Mouse (Mus musculus) left cerebral cortex, adult 11 months (tissue): ENCODE measurements around the gene Traf4.
"Not testable (repeated sequence)": the region's sequence is repeated elsewhere in the genome, so short reads cannot be mapped to it uniquely, and the experiment has no call there.

Source experiments
- DNase-seq: peaks from one replicate; pipeline ENCODE4 v3.0.0; 2022; ENCODE audit warnings: low spot score

Traf4 gene

DNA sequence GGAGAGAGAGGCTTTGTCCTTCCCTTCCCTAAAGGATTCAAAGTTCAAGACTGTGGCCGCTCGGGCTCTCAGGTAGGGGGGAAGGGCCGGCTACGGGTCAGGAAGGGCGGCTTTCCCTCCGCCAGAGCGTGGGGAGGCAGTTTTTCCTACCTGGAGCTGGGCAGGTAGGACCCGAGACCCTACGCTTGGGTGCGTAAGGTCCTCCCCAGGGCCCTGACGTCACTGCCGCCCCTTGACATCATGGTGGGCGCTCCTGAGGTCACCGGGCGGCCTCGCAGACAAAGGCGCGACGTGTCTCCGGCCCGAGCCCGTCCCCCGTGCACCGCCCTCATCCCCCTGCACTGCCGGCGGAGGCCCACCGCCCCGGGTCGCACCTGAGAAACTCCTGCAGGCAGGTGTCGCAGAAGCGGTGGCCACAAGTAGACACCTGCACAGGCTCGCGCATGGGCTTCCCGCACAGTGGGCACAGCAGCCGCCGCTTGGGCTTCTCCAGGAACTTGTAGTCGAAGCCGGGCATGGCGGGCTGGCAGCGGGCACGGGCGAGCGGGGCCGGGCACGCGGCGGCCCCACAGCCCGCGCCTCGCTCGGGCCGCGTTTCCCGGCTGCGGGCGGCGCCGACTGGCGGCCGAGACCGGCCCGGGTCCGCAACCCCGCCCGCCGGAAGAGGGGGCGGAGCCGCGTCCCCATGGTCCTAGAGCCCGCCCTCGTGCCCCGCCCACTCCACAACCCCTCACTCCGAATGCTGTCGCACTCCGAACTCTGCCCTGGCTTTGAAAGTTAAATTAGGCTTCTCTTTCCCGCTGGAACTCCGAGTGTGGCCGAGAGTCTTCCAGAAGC is at the start of gene Traf4:
Traf4 (minus strand) TSS at position 666 of the 837 bp plus-strand sequence.
- DNase-seq: no peak

DNA sequence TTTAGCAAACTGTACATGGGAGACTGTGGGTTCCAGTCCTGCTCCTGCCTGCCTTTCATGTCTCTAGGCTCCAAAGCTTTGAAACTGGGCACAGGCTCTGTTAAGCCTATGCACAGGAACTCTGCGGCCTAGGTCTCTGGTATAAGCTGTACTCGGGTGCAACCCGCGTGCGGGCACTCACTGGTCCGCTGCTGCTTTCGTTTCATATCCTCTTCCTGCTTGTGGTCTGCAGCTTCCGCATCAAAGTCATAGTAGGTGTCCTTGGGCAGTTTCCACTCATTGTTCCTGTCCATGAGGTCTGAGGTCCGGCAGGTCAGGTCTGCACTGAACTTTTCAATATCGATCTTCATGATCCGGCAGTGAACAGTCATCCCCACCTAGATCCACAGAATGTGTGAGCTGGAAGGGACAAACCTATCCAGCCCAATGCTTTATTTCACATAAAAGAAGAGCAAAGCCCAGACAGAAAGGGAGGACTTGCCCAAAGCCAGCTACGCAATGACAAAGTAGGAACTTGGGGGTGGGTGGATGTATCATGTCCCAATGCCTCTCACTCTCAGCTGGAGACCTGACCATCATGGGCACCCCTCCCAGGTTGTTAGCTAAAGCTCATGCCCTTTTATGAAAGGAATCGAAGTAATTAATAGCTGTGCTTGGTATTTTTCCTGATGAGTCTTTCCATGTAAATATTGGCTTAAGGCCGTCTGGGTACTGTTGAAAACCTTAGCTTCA is 47.9 kb upstream of the Traf4 start:
- no peak for DNase-seq

DNA sequence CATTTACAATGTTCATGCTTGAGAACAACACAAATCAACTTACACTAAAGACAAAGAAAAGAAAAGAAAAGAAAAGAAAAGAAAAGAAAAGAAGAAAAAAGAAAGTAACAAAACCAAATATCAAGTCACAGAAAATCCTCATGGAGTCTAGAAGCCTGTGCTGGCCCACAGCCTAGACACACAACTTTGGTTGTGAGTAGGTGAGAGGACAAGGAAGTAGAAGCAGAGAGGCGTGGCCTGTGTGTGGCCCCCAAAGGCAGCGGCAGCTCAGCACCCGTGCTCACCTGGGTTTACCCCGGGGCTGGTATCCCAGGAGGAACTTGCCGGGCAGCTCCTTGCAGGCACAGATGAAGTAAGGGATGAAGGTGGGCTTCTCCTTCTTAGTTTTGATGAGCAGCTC is 46.1 kb upstream of the Traf4 start:
- DNase-seq: no peak

DNA sequence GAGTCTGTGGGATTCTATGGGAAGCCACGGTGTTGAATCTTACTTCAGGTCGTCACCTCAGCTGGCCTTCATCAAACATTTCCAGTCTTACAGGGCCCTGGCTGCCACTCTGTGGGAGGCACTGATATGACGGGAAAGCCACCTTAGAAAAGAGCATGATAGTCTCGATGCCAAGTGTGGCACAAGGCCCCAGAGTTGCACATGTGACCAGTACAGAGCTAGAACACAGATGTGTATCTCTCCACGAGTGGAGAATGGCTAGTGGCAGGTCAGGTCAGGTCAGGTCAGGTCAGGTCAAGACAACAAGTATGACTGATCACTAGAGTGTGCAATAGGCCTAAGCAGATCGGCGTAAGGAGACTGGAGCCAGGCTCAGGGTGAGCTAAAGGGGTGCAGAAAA is 45.2 kb upstream of the Traf4 start:
- no peak for DNase-seq

DNA sequence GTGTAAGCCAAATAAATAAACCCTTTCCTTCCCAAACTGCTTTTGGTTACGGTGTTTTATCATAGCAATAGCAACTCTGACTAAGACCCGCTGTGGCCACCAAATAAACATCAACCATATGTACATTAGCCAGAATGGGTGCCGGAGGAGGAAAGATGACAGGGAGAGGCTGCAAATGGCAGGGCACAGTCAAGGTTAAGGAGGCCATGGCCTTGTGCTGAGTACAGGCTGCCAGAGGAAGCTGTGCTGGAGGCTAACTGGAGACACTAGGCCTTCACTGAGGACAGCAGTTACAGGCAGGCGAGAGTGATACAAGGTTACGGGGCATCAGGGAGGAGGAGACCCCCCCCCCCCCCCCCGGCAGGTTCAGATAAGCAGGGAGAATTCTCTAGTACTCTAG is 44.5 kb upstream of the Traf4 start:
- no peak for DNase-seq

DNA sequence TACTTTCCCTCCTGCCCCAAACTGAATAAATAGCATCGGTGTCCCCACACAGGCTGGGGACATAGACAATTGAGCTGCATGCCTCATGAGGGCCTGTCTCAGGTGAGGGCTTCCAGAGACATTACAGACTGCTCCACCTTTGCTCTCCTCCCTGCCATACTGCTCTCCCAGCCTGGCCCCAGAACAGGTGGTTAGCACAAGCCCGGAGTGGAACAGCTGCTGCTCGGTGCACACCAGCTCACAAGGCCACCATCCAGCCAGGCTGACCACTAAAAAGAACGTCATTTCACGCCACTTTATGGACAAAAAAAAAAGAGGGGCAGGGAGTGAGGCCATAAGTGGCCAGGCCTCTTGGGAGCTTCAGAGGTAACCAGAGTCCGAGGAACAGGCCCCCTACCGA is 41.8 kb upstream of the Traf4 start:
- DNase-seq: no peak

DNA sequence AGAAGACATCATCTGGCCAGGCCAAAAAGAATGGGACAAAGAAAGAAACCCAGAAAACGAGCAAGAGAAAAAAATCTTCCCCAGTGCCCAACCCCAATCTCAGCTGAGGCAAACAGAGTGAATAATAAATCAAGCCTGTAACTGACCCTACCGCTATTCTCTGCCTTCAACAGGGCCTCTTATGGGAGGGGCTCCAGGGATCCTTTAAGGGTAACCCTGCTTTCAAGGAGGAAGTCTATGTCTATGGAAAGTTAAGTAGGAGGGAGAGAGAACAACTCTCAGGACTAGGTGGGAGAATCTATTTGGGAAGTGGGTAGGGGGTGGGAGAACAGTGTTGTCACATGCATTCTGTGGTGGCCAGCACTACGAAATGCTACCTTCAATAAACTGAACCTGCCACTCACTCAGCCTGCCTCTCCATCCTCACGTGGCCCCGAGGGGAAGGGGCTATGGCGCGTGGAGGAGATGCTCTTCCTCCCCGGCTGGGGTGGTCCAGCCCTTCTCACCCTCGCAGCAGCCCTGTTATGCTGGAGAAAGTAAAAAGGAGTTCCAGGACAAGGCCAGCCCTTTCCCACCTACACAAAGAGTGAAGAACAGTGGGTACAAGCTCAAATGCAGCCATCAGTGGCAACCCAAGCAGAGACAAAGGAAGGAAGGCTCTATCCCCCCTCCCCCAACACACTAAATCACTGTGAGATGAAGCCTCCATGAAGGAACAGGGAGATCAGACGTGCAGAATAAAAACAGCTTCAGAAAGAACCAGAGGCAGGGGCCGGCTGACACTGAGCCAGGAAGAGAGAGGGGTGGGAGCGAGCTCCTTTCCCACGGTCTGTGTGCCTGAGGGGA is 40.2 kb upstream of the Traf4 start:
- DNase-seq: no peak

DNA sequence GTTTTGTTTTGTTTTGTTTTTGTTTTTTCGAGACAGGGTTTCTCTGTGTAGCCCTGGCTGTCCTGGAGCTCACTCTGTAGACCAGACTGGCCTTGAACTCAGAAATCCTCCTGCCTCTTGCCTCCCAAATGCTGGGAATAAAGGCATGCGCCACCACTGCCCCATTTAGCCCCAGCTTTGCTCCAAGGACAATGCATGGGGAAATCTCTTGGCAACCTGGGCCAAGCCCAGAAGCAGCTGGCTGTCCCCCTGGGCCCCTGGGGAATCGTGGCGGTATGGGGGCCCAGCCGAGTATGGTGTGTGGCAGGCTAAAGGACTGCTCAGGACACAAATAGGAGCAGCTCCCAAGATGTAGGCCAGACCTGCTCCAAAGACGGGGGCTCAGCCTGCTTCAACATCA is 38.9 kb upstream of the Traf4 start:
- no peak for DNase-seq

DNA sequence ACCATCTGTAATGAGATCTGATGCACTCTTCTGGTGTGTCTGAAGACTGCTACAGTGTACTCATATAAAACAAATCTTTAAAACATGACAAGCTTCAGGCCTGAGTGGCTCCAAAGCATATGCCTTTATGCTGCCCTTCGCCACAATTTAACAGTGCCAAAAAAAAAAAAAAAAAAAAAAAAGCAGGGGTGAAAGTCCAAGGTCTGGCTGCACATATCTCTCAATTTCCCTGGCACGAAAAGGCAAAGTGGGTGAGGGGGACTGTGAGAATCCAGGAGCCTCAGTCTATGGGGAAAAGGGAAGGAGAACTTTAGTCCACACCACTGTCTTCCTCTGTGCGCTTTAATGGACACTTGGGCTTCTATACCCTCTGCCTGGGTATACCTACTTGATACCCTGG is 37.0 kb upstream of the Traf4 start:
- no peak for DNase-seq

DNA sequence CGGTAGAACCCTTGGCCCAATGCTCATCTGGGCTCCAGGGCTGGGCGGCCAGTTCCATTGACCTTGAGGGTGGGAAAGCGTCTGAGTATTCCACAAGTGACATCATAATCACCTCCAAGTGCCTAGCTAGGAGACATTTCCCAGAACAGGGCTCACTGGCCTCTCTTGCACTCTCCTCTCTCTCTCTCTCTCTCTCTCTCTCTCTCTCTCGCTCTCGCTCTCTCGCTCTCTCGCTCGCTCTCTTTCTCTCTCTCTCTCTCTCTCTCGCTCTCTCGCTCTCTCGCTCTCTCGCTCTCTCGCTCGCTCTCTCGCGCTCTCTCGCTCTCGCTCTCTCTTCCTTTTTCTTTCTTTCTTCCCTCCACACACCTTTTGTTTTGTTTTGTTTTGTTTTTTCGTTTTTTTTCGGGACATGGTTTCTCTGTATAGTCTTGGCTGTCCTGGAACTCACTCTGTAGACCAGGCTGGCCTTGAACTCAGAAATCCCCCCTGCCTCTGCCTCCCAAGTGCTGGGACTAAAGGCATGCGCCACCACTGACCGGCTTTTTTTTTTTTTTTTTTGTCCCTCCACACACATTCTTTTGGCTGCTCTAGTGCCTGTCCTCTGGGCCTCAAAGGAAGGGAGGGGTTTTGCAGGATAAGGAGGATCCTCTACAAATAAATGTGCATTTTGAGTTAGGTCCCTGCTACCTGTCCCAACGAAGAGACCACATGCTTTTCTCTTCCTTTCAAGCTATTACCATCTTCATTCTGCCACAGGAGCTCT is 29.9 kb upstream of the Traf4 start:
- no peak for DNase-seq

DNA sequence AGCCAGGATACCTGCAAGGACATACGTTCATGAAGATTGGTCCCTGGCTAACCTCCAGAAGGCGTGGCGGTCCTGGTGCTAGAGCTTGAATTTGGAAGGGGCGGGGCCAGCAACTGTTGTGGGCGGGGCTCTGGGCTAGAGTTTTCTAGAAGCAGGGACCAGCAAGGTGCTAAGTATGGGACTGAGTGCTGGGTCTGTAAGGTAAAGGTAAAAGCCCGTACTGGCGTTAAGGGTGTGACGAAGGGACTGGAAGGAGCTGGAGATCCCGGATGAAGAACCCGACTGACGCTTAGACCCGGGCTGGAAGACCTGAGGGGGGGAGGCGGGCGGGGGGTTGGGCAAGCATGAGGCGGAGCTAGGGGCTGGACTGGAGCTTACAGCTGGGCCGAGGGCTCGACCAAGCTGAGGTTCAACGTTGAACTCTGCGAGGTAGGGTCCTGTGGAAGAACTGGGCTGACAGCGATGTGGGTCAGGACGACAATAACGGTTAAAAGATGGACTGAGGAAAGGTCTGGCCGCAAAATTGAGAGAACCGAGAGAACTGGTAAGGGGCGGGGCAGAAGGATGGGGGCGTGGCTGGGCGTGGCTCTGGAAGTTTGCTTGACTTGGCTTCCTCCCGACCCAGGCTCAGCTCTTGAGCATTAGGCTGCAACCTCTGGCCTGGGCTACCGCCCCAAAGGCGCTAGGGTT is 29.2 kb upstream of the Traf4 start:
- DNase-seq: no peak

DNA sequence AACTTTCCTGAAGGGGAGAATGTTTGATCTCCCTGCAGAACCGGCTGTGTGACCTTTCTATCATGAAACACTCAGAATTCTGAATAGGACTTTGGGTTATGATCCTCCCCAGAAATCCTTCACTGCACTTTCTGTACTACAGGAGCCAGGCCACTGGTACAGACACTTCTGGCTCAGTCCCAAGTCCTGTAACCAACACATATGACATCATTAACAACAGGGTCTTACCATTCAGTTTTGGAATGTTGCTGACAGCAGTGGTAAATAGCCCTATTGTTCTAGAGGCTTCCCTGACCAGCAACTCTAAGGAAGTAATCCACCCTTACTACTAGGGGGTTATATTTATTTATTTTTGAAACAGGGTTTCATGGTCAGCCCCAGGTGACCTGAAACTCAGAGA is 27.7 kb upstream of the Traf4 start, which contains the start of gene Proca1:
Proca1 (plus strand) TSS at position 280 of the 400 bp plus-strand sequence.
- no peak for DNase-seq

DNA sequence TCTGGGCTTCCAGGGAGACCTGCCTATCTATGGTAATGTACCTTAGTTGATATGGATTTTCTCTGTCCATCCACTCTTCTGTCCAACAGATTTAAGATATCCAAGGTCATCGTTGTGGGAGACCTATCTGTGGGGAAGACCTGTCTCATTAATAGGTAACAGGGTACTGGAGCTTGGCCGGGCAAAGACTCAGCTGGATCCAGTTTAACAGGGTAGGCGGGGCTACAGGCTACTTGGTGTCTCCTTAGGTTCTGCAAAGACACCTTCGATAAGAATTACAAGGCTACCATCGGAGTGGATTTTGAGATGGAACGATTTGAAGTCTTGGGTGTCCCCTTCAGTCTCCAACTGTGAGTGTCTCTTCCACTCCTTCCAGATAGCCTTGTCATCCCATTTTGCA is 24.7 kb upstream of the Traf4 start:
- no peak for DNase-seq

DNA sequence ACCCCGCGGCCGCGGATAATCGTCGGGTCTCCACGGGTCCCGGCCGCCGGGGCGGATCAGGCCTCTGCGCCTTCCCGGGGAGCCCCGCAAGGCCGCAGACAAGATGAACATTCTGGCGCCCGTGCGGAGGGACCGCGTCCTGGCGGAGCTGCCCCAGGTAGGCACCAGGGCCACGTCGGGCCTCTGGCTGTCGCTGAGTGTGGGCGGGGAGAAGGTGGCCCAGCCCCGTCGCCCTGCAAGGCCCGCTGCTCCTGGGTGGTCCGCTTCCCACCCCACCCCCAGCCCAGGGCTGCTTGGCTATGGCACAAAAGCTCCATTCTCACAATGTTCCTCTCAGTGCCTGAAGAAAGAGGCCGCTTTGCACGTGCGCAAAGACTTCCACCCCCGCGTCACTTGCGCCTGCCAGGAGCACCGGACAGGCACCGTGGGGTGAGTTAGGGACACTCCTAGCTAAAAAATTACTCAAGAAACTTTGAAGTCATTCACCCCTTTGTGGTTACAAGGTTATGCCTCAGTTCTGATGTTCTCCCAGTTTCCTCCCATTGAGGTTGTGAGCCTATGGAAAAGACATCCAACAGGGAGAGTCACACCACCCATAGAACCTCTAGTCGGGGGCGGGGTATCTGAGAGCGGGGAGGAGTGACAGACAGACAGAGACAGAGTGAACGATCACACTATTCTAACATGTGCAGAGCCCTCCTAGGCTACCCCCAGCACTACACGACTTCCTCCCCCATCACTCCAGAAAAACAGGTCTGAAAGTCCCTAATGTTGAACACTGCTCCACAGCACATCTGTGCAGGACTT is 24.0 kb upstream of the Traf4 start:
- no peak for DNase-seq

DNA sequence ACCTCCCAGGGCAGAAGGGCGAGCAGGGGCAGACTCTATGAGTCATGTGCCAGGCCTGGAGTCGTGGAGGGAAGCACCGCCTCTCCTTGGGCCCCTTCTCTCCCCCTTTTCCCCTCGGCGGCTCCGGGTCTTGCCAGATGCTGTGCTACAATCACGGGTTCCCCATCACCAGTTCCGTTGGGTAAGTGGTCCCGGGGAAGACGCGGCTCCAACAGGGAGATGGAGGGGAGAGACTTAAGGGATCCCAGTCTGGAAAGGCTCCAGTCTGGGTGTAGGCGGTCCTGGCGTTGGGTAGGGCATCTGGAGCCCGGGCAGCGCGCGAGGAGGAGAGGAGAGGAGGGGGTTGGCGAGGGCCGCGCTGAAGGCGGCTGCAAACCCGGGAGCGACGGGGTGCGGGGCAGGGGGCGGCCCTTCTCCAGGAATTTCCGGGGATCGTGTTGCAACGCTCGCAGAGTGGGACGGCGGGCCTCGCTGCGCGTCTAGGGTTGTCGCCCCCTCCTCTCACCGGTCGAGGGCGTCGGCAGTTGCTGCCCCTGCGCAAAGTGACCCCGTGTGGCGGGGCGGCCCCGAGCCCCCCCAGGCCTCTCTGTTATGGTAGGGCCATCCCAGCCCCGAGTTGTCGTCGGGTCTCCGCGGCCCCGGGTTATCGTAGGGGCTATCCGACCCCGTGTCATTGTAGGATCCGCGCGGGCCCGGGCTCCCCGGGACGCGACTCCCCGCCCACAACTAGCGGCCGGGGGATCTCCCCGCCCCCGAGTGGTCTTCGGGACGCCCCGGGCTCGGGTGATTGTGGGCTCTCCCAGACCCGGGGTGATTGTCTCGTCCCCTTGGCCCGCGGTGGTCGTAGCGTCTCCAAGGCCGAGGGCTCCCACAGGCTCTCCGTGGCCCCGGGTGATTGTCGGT is 23.2 kb upstream of the Traf4 start, which contains the start of gene Rab34:
Rab34 (plus strand) TSS at position 100 of the 903 bp plus-strand sequence.
- DNase-seq: no peak

DNA sequence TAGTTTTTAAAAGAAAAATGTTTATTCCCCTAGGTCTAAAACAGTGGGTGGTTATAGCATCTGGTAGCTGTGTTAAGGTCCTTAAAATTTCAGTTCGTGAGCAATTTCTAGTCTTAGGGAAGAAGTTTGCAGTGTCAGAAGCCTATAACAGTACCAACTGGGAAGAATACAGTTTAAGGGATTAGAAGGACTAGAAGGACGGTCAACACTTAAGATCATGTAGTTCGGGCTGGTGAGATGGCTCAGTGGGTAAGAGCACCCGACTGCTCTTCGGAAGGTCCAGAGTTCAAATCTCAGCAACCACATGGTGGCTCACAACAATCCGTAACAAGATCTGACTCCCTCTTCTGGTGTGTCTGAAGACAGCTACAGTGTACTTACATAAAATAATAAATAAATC is 19.3 kb upstream of the Traf4 start:
- not testable (repeated sequence) for DNase-seq

DNA sequence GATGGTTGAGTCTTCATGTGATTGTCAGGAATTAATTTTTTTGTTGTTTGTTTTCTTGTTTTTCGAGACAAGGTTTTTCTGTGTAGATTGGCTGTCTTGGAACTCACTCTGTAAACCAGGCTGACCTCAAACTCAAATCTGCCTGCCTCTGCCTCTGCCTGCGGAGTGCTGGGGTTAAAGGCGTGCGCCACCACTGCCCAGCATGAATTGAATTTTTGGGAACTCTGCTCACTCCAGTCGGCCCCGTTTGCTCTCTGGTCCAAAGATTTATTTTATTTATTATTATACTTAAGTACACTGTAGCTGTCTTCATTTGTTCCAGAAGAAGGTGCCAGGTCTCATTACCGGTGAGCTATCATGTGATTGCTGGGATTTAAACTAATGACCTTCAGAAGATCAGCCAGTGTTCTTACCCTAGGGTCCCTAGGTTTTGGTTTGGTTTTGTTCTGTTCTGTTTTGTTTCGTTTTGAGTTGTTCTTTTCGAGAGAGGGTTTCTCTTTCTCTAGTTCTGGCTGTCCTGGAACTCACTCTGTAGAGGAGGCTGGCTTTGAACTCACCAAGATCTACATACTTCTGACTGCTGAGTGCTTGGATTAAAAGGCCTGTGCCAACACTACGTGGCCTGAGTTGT is 18.6 kb upstream of the Traf4 start:
- DNase-seq: no peak

DNA sequence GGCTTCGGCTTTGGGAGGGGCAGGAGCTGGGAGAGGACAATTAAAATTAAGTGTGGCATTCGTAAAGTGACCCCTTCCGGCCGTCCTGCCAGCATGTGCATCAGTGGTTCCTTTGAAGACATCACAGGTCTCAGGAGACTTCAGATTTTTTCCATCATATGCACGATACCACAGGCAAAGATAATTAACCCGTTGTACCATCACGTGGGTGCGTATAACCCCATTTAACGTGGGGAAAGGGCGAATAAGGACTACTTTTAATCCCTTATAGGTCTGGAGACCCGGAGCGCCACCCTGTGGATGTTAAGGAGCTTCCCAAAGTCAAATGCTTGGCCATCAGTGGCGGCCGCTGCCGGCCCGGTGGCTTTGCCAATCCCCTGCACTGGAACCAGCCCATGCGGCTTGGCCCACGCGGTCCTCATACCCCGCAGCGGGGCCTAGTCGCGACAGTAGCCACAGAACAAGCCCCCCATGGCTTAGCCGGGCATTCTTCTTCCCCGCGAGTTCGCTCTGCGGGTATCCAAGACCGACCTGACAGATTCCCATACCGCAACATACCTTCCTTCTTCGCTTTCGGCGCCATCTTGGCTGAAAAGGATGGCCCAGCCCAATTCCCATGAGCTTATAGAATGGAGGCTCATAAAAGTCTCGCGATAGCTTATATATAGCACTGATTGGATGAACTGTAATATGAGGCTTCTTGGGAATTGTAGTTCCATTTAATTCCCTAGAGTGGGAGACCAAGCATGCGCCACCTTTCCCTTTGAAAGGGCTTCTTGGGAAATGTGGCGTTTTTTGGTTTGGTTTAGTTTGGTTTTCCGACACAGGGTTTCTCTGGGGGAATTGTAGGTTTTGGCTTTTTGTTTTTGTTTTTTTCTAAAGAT is 17.8 kb upstream of the Traf4 start, which contains the start of gene Rpl23a:
Rpl23a (minus strand) TSS at position 624 of the 884 bp plus-strand sequence.
- peak; percentile 89 for DNase-seq
